Mouse (Mus musculus): ENCODE data around the gene Surf1.

DNA sequence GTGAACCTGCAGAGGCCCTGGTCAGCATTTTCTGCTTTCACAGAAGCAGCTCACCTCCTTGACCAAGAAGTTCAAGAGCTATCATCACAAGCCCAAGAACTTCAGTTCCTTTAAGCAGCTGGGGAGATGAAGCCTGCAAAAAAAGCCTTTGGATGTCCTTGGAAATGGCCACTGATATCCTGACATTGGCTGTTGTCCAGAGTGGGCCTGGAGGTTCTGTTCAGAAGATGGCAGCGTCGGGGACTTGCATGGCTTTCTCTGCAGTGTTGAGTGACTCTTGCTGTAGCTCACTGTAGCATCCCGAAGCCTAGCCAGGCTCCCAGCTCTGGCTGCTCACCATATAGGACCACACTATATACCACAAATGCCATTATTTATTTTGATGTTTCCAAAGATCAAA is 3.4 kb upstream of the Surf1 start:
- TF ChIP-seq CTCF (IDR thresholded peaks at IDR 0.05; ENCODE audit: borderline replicate concordance, extremely low read depth, insufficient read depth, insufficient read length), result no peak
- TF ChIP-seq POLR2A (IDR thresholded peaks at IDR 0.05; ENCODE audit: borderline replicate concordance, extremely low read depth, insufficient read depth, insufficient read length, poor library complexity, severe bottlenecking), result no peak

All from brain, embryonic 14.5 days (tissue).